Mouse (Mus musculus): ENCODE data around the gene Slc2a5. TPM values are rescaled to one million over a fixed set of nuclear protein-coding genes. Genes with fewer than 3 reads are reported as not detected.

Slc2a5 gene
- total RNA-seq (2021): 1 to 10 TPM; 4.4 to 6.2 TPM

DNA sequence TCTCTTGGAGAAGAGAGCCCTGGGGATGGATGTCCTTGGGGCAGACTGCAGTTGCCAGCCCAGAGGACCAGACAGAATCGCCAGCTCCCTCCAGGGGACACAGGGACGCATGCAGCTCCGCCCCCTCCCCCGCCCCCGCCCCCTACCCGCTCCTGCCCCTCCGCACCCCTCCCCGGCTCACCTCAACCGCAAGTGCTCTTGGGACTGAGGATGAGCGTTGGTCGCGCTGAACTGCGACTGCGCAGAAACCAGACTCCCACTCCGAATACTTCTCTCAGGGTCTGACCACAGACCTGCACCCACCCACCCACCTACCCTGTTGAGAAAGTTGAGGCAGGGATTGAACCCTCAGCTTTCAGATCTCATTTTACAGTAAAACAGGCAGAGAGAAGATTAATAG is at the start of gene Slc2a5:
Gene Slc2a5 (plus strand): TSS at position 229 of the 400 bp plus-strand sequence.
- no peak for DNase-seq (ENCODE audit: extremely low spot score in 1 of 2, low spot score in 2 of 2)
- intact Hi-C loops (cut with DNase I): no loop called here

DNA sequence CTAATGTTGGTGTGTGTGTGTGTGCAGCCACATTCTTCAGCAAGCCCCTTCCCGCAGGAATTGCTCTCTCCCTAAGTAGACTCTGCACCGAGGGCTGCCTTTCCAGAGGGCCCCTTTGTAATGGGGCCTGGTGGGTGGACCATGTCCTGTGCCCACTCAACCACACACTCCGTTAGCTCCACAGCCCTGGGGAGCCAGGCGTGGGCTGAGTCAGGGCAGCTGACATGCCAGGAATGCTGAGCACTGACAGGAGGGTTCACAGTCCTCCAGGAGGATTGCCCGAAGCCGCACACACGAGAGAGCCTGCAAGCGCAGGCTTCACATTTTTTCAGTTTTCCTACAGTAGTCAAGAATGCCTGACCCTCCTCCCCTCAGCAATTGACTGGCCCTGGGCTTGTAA is 48.9 kb upstream of the Slc2a5 start:
- DNase-seq (ENCODE audit: extremely low spot score in 1 of 2, low spot score in 2 of 2): no peak
- intact Hi-C loops (cut with DNase I): loop anchor here (5.0 kb wide), 1 partner anchor 33 kb away; no protein-coding TSS in a partner anchor

DNA sequence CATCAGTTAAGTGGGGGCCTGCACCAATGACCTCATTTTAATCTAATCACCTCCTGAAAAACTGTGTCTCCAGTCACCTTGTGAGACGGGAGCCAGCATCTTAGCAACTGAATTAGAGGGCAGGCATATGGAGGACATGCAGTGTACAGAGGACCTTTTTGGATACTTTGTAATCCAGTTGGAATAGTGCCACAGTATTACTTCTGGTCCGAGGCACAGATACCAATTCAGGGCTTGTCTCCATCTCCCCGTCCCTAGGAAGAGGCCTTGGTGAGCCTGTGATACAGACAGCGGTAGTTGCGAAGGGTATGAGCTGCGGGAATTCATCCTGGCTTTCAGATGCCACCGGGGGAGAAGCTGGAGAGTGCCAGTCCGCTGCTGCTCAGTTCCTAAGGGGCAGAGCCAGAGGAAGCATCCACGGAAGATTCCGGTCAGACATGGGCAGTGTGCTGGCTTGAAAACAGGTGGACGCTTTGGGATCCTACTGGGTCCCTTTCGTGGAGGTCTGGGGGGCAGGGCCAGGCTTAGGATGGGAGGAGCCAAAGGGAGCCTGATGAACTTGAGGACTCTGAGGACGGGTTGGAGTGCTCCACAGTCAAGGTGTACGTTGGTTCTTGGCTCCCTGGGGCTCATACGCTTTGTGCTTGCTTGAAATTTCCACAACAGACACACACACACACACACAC is 46.5 kb upstream of the Slc2a5 start:
- DNase-seq (ENCODE audit: extremely low spot score in 1 of 2, low spot score in 2 of 2): no peak
- intact Hi-C loops (cut with DNase I): loop anchor here (5.0 kb wide), 1 partner anchor 35 kb away; no protein-coding TSS in a partner anchor

DNA sequence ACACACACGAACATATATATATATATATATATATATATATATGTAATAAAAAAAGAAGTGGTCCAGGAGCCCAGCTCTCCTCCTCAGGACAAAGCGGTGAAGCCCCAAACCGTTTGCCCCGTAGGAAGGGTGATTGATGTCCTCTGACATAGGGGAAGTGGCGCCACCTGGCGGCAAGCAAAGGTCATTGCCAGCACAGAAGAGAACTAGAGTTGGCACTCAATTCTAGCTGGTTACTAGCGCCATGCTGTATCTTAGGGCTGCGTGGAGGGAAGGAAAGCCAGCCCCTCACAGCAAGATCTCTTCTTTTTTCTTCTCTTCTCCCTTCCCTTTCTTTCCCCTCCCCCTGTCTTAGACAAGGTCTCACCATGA is 46.0 kb upstream of the Slc2a5 start:
- peak in 1 of 2 experiments; percentile 52 for DNase-seq (ENCODE audit: extremely low spot score in 1 of 2, low spot score in 2 of 2)
- intact Hi-C loops (cut with DNase I): loop anchor here (5.0 kb wide), 1 partner anchor 36 kb away; no protein-coding TSS in a partner anchor

DNA sequence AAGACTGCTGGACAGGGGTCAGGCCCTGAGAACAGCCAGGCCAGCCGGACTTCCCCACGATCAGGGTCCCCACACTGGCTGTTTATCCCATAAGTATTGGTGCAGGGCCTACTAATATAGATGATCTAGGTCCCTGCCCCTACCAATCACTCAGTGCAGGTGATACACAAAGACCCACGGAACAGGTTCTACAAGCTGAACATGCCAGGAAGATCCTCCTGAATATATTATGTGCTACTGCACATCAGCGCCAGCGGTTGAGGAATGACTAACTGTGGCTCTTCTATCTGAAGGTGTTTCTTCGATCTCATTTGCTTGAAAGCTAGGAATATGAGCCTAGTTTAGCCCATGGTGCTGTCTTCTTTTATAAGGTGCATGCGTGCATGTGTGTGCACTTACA is 43.7 kb upstream of the Slc2a5 start:
- no peak for DNase-seq (ENCODE audit: extremely low spot score in 1 of 2, low spot score in 2 of 2)
- intact Hi-C loops (cut with DNase I): no loop called here

DNA sequence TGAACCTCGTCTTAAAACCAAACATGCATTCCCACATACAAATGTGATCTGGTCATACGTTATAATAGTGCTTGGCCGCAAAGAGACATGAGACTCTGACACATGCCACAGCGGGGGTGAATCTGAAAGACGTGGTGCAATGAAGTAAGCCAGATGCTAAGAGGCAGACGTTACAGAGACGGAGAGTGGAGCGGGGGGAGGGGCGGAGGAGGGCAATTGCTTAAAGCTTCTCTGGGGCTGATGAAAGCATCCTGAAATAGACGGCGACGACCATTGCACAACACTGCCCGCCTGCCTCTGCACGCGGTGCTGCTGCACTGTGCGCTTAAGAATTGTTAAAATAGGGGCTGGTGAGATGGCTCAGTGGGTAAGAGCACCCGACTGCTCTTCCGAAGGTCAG is 42.9 kb upstream of the Slc2a5 start:
- DNase-seq (ENCODE audit: extremely low spot score in 1 of 2, low spot score in 2 of 2): peak in 1 of 2 experiments; percentile 57
- intact Hi-C loops (cut with DNase I): no loop called here

DNA sequence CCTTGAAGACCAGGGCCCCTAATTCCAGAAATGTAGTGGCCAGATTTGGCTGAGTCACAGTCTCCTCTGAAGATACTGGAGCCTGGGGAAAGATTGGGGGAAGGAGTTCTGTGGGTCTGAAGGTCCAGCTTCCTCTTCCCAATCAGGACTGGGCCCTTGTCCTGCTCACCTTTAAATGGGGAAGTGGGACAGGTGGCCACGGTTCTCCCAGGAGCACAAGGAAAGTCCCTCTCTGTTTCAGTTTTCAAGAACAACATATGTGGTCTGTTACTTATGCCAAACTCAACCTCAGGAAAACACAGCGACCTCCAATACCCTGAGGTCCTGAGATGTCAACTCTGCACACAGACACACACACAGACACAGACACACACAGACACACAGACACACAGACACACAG is 40.4 kb upstream of the Slc2a5 start:
- intact Hi-C loops (cut with DNase I): no loop called here

DNA sequence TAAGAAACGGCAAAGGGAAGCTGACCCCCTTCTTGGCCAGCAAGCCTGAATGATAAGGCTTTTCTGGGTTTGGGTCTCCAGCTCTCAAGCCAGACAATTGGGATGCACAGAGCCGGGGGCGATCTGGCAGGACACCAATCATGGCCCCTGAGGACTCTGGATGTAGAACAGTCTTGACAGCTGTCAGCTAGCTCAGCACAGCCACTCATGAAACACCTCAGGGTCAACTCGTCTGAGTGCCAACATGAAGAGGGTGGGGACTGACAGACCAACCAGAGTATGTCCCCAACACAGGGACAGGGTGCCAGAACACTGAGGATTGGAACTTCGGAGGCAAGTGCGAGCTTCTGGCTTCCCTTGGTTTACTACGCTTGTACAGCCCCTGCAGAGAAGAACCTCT is 39.8 kb upstream of the Slc2a5 start:
- no peak for DNase-seq (ENCODE audit: extremely low spot score in 1 of 2, low spot score in 2 of 2)
- intact Hi-C loops (cut with DNase I): no loop called here

More for the DNA sequence above, 40.4 kb upstream of the Slc2a5 start:
- DNase-seq (ENCODE audit: extremely low spot score in 1 of 2, low spot score in 2 of 2): no peak

DNA sequence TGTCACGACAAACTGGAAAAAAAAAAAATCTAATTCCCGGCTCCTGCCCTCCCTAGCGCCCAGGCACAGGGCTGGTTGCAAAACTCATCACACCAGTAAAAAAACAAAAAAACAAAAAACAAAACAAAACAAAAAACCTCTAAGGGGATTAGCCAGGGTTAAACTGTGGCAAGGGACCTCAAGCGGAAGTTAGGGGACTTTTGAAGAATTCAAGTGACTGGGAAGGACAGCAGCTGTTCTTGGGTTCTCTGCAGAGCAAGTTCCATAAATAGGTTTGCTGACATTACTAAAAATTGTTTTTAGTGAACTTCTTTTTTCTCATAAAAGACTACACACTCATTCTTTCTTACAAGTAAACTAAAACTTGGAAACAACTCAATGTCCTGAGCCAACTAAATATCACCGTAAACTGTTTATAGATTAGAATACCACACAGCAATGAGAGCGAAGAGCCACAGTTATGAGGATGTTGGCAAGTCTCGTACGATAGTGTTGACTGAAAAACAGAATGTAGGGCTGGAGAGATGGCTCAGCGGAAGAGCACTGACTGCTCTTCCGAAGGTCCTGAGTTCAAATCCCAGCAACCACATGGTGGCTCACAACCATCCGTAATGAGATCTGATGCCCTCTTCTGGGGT is 38.6 kb upstream of the Slc2a5 start:
- no peak for DNase-seq (ENCODE audit: extremely low spot score in 1 of 2, low spot score in 2 of 2)
- intact Hi-C loops (cut with DNase I): no loop called here

DNA sequence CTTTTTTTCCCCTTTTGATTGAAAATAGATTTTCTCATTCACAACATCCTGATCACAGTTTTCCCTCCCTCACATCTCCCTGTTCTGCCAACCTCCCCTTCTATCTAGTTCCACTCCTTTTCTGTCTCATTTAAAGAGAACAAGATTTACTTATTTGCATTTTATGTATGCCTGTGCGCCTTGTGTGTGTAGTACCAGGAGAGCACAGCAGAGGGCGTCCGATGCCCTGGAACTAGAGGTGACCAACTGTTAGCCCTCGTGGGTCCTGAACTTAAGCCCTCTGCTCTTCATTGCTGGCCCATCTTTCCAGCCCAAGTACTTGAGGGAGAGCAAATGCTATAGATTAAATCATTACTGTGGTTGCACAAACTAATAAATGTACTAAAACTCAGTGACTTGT is 33.7 kb upstream of the Slc2a5 start:
- DNase-seq (ENCODE audit: extremely low spot score in 1 of 2, low spot score in 2 of 2): no peak
- intact Hi-C loops (cut with DNase I): no loop called here

DNA sequence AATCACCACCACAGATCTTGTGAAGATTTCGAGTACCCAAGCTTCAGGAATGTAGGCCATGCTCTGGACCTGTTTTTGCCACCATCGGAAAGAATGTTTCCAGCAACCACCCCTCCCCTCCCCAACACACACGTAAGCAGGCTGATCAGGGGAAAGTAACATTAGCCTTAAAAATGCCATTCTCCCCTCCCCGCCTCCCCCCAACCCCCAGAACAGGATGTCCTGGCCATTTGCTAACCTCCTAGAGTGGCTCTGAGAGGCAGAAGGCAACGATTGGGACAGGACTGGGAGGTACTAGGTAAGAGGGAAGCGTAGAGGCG is 32.3 kb upstream of the Slc2a5 start:
- DNase-seq (ENCODE audit: extremely low spot score in 1 of 2, low spot score in 2 of 2): no peak
- intact Hi-C loops (cut with DNase I): no loop called here

DNA sequence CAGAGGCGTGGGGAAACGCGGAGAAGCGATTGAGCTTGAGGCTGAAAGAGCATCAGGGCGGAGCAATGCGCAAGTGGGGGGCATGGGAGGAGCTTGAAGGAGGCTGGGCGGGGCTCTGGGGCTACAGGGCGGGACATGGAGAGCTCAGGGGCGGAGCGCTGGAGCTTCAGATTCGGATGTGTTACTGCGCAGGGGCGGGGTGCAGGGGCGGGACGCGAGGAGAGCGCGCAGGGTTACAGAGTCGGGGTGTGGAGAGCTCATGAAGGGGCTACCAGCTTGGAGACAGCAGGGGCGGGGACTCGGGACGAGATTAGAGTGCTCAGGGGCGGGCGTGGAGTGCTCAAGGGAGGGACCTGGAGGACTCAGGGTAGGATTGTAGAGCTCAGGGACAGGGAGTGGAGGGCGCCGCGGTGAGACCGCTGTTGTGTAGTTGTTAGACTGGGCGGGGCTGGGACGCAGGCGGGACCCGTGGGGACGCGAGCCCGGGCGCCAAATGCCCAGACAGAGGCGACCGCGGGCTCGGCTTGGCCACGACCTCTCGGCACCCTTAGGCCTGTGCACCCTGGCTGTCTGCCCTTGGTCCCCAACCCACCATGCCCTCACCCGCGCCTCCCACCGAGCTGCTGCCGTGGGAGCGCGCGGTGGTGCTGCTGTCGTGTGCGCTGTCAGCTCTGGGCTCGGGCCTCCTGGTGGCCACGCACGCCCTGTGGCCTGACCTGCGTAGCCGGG is 31.8 kb upstream of the Slc2a5 start, which contains the start of gene Gpr157:
Gene Gpr157 (plus strand): TSS at position 205 of the 729 bp plus-strand sequence.
- peak; percentile 71 to 92 for DNase-seq (ENCODE audit: extremely low spot score in 1 of 2, low spot score in 2 of 2)
- intact Hi-C loops (cut with DNase I): no loop called here

DNA sequence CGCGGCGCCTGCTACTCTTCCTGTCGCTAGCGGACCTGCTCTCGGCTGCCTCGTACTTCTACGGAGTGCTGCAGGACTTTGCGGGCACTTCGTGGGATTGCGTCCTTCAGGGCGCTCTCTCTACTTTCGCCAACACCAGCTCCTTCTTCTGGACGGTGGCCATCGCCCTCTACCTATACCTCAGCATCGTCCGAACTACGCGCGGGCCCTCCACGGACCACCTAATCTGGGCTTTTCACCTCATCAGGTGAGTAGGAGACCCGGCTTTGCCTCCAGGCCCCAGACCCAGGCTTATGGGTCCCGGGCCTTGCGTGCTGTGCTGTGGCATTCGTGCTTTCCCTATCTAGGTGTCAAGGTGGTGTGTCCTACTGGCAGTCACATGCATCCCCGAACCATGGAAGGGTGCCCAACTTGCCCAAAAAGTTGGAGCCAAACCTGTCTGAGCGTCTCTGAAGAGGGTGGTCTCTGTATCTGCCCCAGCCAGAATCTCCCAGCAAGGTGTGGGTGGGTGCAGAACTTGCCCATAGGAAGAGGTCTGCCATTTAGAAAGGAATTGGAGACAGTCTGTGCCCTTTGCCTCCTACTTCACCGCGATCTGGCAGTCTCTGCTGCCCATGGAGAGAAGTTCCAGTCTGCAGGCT is 31.1 kb upstream of the Slc2a5 start:
- no peak for DNase-seq (ENCODE audit: extremely low spot score in 1 of 2, low spot score in 2 of 2)
- intact Hi-C loops (cut with DNase I): no loop called here

DNA sequence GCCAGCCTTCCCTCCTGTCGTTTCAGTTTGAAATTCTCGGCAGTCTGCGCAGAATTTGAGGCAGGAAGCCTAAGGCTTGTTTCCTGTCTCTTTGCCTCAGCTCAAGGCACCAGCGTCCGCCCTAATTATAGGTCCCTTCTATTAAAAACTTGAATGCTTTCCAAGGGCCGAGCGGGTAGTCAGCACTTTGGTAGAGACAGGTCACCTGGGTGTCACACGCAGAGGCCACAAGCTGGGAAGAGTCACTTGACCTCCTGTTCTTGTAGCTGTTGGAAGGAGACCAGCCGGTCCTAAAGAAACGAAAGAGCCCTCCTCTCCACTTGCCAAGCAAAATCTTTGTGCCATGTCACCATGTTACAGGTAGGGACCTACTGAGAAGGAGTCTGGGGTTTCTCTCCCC is 30.0 kb upstream of the Slc2a5 start:
- no peak for DNase-seq (ENCODE audit: extremely low spot score in 1 of 2, low spot score in 2 of 2)
- intact Hi-C loops (cut with DNase I): no loop called here

DNA sequence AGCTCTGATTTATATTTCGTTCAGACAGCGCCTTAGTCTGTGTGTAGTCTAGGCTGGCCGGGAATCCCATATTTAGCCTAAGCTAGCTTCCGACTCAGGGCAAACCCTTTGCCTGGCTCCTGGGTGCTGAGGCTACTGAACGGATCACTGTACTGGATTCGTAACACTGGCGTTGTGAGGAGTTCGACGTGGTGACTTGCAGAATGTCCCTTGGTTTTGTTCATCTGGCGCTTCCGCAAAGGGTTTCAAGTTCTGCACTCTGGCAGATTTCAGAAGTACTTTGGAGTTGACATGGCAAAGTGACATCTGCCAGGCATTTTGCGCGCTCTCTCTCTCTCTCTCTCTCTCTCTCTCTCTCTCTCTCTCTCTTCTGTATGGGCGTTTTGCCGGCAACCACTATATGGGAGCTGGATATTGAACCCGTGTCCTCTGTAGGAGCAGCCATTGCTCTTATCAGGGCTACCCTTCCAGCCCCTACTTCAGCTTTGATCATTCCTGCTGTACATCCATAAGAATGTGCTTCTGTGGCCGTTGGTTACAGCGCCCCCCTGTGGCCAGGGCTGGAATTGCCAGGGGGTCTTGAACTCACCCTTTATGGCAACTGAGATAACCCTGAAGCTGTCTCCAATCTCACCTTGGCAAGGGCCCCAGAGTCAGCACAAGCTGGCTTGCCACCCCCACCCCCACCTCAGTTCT is 27.0 kb upstream of the Slc2a5 start:
- intact Hi-C loops (cut with DNase I): no loop called here

DNA sequence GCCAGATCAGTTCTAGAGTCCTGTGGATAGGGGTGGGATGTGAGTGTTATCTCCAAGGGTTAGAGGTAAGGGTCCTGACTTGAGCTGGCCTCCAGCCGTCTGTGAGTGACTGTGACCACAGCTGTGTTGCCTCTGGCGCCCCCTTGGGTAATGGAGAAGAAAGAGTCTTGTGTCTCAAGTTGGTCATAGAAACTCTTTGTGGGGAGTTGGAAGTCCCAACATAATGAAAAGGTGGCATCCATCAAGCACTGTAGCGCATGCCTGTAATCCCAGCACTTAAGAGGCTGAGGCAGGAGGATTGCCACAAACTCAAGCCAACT is 26.5 kb upstream of the Slc2a5 start:
- DNase-seq (ENCODE audit: extremely low spot score in 1 of 2, low spot score in 2 of 2): no peak
- intact Hi-C loops (cut with DNase I): no loop called here

More for the DNA sequence above, 27.0 kb upstream of the Slc2a5 start:
- no peak for DNase-seq (ENCODE audit: extremely low spot score in 1 of 2, low spot score in 2 of 2)

DNA sequence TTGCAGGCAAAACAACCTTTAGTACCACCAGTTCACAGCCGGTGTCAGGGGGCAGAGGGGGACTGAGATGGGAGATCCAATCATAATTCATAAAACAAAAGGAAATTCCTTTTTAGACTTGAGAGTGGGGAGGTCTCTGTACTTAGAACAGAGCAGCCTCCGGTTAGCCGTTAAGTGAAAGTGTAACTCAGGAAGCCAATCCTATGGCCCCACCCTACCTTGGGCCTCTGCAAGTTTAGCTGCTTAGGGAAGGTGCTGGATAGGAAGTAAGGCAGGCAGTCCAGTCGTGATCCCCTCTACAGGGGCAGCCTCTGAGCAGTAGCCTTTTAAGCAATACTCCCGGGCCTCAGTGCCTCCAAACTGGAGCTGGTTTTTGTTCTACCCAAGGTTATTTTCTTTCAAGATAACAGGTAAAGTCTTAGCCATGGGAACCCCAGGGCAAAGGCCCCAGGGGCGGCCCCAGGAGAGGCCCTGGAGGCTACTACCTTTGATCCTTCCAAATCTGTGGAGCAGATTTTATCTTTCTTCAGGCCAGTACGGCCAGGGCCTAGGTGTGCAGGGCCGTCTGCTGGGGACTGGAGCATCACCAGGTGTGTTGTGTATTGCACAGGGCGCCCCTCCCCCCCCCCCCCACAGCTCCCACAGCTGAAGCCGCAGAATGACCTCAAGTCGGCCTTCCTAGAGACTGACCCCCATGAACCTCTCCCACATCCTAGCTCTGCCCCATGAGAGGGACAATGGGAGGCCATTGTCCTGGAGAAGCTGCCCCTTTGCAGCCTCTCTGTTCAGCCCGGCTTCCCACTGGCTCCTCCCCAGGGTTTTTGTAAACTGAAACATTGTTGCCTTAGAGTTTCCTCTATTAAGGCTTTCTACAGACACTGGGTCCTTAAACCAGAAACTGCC is 25.3 kb upstream of the Slc2a5 start:
- no peak for DNase-seq (ENCODE audit: extremely low spot score in 1 of 2, low spot score in 2 of 2)
- intact Hi-C loops (cut with DNase I): no loop called here

DNA sequence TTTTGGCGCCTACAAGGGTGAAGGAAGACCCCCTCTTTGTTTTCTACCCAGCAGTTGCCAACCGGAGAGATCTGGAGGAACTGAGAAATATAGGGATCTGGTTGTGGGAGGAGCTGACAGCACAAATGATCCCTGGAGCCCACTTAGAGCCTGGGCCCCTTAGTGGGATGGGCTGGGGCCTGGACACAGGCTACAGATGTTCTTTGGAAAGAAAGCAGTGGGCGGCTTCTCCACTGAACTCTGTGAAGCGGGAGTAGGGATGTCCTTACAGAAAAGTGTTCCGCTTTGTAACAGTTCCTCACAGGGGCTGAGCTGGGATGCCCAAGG is 24.7 kb upstream of the Slc2a5 start:
- DNase-seq (ENCODE audit: extremely low spot score in 1 of 2, low spot score in 2 of 2): no peak
- intact Hi-C loops (cut with DNase I): no loop called here

Data from left cerebral cortex, postnatal 10 days (tissue).